Mouse (Mus musculus) embryonic facial prominence, embryonic 11.5 days (tissue): ENCODE data around the gene Srrt. TPM values are rescaled to one million over a fixed set of nuclear protein-coding genes. Genes with fewer than 3 reads are reported as not detected.

Experiments used
- ATAC-seq: fragments of 200-750 bp; cut with Nextera tagmentation; replicated peaks from 2 replicates; pipeline ENCODE4 v1.8.0; 2017; ENCODE audit warnings: low read depth; ENCODE audit not compliant: insufficient number of reproducible peaks, low FRiP score, low TSS enrichment
- DNase-seq: peaks from one replicate; pipeline ENCODE4 v3.0.0-alpha.2; 2015; ENCODE audit warnings: low spot score
- H3K27ac ChIP-seq: fragments of 300-500 bp; sonication (generic); replicated peaks from 2 replicates; pipeline ENCODE4 v1.5.1; 2014; ENCODE audit warnings: mild to moderate bottlenecking, low read depth, low read length, control low read depth
- H3K27me3 ChIP-seq: fragments of 300-500 bp; sonication (generic); 2 replicates; pipeline ENCODE4 v1.6.1; 2014; ENCODE audit warnings: mild to moderate bottlenecking, low read length, moderate library complexity, mixed read lengths; ENCODE audit not compliant: control insufficient read depth, insufficient read depth
- H3K36me3 ChIP-seq: fragments of 300-500 bp; sonication (generic); replicated peaks from 2 replicates; pipeline ENCODE4 v1.6.1; 2014; ENCODE audit warnings: low read depth, mild to moderate bottlenecking, low read length, moderate library complexity, mixed read lengths; ENCODE audit not compliant: control insufficient read depth, insufficient read depth
- H3K4me1 ChIP-seq: fragments of 300-500 bp; sonication (generic); 2 replicates; pipeline ENCODE4 v1.6.1; 2014; ENCODE audit warnings: low read length, mixed read lengths; ENCODE audit not compliant: control insufficient read depth, insufficient read depth
- H3K4me2 ChIP-seq: fragments of 300-500 bp; sonication (generic); 2 replicates; pipeline ENCODE4 v1.6.1; 2014; ENCODE audit warnings: low read depth, mild to moderate bottlenecking, control low read depth, low read length, moderate library complexity
- H3K4me3 ChIP-seq: fragments of 300-500 bp; sonication (generic); 2 replicates; pipeline ENCODE4 v1.5.1; 2014; ENCODE audit warnings: low read depth, low read length, control low read depth
- H3K9ac ChIP-seq: fragments of 300-500 bp; sonication (generic); replicated peaks from 2 replicates; pipeline ENCODE4 v1.6.1; 2014; ENCODE audit warnings: mild to moderate bottlenecking, control low read depth, low read length
- H3K9me3 ChIP-seq: fragments of 300-500 bp; sonication (generic); replicated peaks from 2 replicates; pipeline ENCODE4 v1.6.1; 2016; ENCODE audit warnings: mild to moderate bottlenecking, low read length, inconsistent platforms, mixed read lengths; ENCODE audit not compliant: control insufficient read depth
- WGBS: fragments of 180-500 bp; shearing (Covaris S2); extraction: QIAGEN DNeasy Blood & Tissue Kit; methylation state at CpG from one replicate; pipeline ENCODE4 v1.1.7; 2014; 5-methylcytosine and 5-hydroxymethylcytosine counted together
- polyA plus RNA-seq: library from polyadenylated mRNA; unstranded; fragments of >200 nt; fragmentation: Nextera tagmentation; extraction: Ambion mirVana; gene quantifications from 2 replicates; pipeline ENCODE4 v1.2.1, GENCODE M21; 2014

Gene Srrt
- 136 and 148 TPM in 2 replicates for polyA plus RNA-seq

DNA sequence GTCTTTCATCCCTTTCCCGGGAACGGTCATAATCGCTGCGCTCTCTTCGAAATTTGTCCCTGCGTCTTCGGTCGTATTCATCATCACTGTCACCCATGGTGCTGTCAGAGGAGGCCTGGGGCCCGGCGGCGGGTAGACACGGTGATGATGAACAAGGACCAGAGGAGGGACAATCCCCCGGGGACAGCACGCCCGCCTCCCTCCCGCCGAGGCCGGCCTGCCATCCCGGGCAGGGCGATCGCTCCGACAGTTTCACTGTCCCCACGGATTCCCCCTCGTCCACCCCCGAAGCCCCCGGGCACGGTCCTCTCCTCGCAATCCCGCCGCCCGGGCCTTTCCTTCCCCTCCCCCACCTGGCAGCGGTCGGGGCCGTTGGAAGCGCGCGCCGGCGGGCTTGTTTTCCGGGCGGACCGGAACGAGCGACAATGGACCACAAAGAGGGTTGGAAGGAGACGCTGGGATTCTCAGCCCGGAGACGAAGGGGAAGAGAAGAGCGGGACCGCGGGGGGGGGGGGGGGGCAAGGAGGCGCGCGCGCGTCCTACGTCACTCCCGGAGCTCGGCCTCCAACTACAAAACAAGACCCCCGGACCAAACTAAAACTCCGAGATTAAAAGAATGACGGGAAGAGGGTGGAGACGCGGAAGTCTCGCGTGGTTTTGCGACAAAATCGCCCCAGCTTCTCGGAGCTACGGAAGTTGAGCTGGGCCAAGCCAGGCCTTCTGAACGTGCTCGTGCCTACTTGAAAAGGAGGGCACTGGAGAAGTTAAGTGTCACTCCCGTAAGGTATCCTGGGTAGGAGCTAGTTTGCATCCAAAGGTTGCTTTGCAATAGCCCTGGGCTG lies at the start of gene Srrt:
Gene Srrt, minus strand, starts transcription at position 604 of the 842 bp plus-strand sequence.
- peak within 1 kb of the TSS; percentile 91 for H3K27ac ChIP-seq
- no peaks in the 10 kb centered on the region for H3K9me3 ChIP-seq
- ATAC-seq (peak; percentile 77), DNase-seq (peak; percentile 96)
- H3K4me3 ChIP-seq: peak within 1 kb of the TSS; percentile 92
- peaks cover 13% of the 10 kb centered on the region for H3K36me3 ChIP-seq
- peak within 1 kb of the TSS; percentile 97 for H3K9ac ChIP-seq
- H3K27me3 ChIP-seq: no peaks in the 10 kb centered on the region
- peaks cover 4% of the 10 kb centered on the region; the same call in 1 of the 2 replicates for H3K4me1 ChIP-seq
- peak within 1 kb of the TSS; percentile 60 for H3K4me2 ChIP-seq
- under 1% methylated on average over 54 of the region's 72 CpGs for WGBS

DNA sequence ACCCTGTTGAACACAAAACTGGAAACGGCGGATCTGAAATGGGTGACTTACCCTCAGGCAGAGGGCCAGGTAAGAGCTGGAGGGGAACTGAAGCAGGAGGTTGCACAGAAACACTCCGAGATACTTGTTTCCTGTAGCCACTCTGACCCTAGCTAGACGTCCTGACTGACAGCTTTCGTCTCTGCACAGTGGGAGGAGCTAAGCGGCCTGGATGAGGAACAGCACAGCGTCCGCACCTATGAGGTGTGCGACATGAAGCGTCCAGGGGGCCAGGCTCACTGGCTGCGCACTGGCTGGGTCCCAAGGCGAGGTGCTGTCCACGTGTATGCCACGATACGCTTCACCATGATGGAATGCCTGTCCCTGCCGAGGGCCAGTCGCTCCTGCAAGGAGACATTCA lies 46.6 kb upstream of the Srrt start:
- 85% methylated on average over 17 of the region's 17 CpGs for WGBS
- ATAC-seq (no peak), DNase-seq (no peak)
- Histone ChIP-seq H3K4me1 (0 out of 2 replicates have a peak, but pooled peaks cover 4% of the 10 kb centered on the region), H3K4me3 (no peak overlapping the region), H3K27me3 (no peaks in the 10 kb centered on the region), H3K9me3 (no peaks in the 10 kb centered on the region), H3K9ac (no peak overlapping the region; the same call in 1 of the 2 replicates), H3K4me2 (no peak overlapping the region), H3K36me3 (peaks cover 20% of the 10 kb centered on the region), H3K27ac (no peak overlapping the region)

DNA sequence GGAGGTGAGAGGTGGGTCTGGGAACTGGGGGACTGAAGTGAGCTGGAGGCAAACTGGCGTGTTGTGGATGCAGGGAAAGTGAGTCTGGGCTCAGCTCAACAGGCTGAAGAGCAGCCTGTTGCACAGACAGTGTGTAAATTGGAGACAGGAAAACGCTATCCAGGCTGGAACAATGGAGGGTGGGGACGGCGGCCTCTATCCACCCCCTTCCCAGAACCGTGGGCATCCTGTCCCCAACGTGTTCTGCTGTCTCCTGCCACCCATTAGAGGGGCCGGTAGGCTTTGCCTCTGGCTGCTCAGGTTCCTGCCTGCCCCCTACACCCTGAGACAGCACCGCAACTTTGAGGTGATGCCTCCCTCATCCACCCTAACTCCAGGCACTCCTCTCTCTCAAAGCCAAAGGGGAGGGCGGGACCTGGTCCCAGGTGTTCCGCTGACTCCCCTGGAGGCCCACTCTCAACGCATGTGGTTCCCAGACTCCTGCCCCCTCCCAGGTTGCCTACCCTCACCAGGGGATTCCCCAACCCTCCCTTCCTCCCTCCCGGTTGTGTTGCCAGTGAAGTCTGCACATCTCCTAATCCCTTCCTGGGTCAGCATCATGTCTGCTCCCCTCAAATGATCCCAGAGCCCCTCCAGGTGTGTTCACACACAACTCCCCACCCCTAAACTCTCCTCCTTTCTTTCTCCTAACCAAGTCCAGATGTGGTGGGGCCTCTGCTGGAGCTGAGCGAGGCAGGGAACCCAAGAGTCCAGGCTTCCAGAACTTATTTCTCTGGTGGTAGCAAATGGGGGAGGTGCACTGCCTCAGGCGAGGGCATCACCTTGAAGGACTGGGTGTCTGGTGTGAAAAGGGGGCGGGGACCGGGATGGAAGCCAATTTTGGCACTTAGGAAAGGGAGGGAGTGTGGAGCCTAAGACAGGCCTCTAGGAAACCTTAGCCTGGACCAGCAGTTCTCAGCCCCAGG lies 44.8 kb upstream of the Srrt start:
- DNase-seq: peak; percentile 53
- Histone ChIP-seq H3K4me2 (peak overlapping the region; percentile 81), H3K9ac (peak overlapping the region; percentile 97), H3K27ac (peak overlapping the region; percentile 95), H3K4me3 (peak overlapping the region; percentile 93), H3K4me1 (0 out of 2 replicates have a peak, but pooled peaks cover 6% of the 10 kb centered on the region), H3K9me3 (no peaks in the 10 kb centered on the region), H3K27me3 (no peaks in the 10 kb centered on the region), H3K36me3 (peaks cover 17% of the 10 kb centered on the region)
- no peak for ATAC-seq
- 11% methylated on average over 16 of the region's 16 CpGs for WGBS

GRCm38 (mm10) chr5:137351394-137351793 lies 43.9 kb upstream of the Srrt start:
- Histone ChIP-seq H3K4me3 (peak overlapping the region; percentile 93), H3K27me3 (no peaks in the 10 kb centered on the region), H3K36me3 (peaks cover 13% of the 10 kb centered on the region), H3K27ac (peak overlapping the region; percentile 95), H3K4me2 (peak overlapping the region; percentile 81), H3K9ac (peak overlapping the region; percentile 97), H3K4me1 (0 out of 2 replicates have a peak, but pooled peaks cover 6% of the 10 kb centered on the region), H3K9me3 (no peaks in the 10 kb centered on the region)
- 7% methylated on average over 4 of the region's 4 CpGs for WGBS
- no peak for ATAC-seq
- peak; percentile 20 for DNase-seq

DNA sequence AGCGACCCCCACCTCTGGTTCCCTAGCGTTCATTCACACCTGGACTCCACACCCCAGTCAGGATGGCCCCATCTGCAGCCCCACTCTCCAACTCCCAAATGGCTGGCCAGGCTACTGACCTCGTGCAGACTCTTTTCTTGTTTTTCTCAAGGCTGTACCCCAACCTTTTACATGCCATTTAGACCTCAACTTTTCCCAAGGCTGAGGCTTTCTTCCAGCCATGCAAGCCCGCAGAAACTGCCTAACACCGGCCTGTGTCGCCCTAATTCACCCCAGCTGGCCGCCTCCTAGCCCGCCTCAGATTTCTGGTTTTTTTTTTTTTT lies 43.5 kb upstream of the Srrt start:
- Histone ChIP-seq H3K27me3 (no peaks in the 10 kb centered on the region), H3K4me2 (peak overlapping the region; percentile 81), H3K36me3 (peaks cover 10% of the 10 kb centered on the region), H3K27ac (peak overlapping the region; percentile 95), H3K9ac (peak overlapping the region; percentile 97), H3K4me1 (0 out of 2 replicates have a peak, but pooled peaks cover 6% of the 10 kb centered on the region), H3K4me3 (peak overlapping the region; percentile 93), H3K9me3 (no peaks in the 10 kb centered on the region)
- DNase-seq (peak; percentile 69), ATAC-seq (no peak)
- 1% methylated on average over 8 of the region's 8 CpGs for WGBS

DNA sequence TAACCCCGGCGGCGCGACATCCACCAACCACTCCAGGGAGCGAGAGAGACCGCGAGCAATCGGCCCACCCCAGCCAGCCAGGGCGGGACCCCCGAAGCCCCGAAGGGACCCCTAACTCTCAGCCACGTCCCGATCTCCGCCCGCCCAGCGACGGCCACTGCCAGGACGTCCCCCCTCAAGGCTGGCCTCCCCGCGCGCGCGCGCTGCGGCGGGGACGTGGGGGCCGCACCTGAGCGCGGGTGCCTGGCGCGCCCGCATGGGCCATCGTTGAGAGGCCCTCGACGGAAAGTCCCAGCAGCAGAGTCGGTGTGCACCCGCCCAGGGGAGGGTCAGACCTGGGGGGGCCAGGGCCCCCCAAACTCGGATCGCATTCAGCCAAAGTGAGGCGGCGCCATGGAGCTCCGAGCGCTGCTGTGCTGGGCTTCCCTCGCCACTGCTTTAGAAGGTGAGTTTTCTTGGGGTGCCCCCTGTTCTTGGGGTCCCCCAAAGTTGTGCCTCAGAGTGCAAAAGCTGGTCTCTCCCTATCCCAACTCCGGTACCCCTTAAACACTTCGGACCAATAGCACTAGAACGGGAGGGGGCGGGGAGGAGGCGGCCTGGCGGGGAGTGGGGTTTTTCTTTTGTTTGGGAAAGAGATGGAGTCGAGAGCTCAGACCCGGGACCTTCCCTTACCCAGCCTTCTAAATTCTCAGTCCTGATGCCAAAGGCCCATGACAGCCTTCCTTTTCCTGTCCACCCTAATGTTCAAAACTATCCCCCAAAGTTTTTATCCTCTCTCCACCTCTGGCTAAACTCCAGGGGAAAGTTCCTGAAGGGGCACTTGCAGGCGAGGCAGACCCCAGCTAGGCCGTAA lies 43.0 kb upstream of the Srrt start:
- H3K27me3 ChIP-seq: no peaks in the 10 kb centered on the region
- ATAC-seq (peak; percentile 42; the same call in 1 of the 2 replicates), DNase-seq (peak; percentile 53)
- H3K9me3 ChIP-seq: no peaks in the 10 kb centered on the region
- 0 out of 2 replicates have a peak, but pooled peaks cover 6% of the 10 kb centered on the region for H3K4me1 ChIP-seq
- peak overlapping the region; percentile 81 for H3K4me2 ChIP-seq
- H3K9ac ChIP-seq: peak overlapping the region; percentile 97
- under 1% methylated on average over 46 of the region's 55 CpGs for WGBS
- peak overlapping the region; percentile 95 for H3K27ac ChIP-seq
- peak overlapping the region; percentile 93 for H3K4me3 ChIP-seq
- H3K36me3 ChIP-seq: peaks cover 8% of the 10 kb centered on the region
